Mouse (Mus musculus) megakaryocyte progenitor cell, adult 5-6 weeks (primary cell): ENCODE data around the gene Hba-x. TPM values are rescaled to one million over a fixed set of nuclear protein-coding genes. Genes with fewer than 3 reads are reported as not detected.
"Not testable (repeated sequence)": the region's sequence is repeated elsewhere in the genome, so short reads cannot be mapped to it uniquely, and the experiment has no call there.

ENCODE experiments used
- ATAC-seq: replicated peaks from 2 replicates; pipeline ENCODE4 v1.8.0; 2016; ENCODE audit warnings: mild to moderate bottlenecking, moderate TSS enrichment, inconsistent platforms; ENCODE audit not compliant: poor library complexity
- total RNA-seq, 2 experiments: library from RNA; stranded (forward) in 1 of 2; stranded (reverse) in 1 of 2; fragments of 157-497, 149-512 nt in 1 of 2; fragments of 200-1000 nt in 1 of 2; gene quantifications; 2 replicates each; pipeline versions ENCODE4 v1.2.3 to v1.2.4; 2015 to 2017

Hba-x gene
- total RNA-seq, 2 experiments from 2014 or later = not detected

- no peak for ATAC-seq
Measured at GRCm38 (mm10) chr11:32248350-32248749, 27.9 kb upstream of the Hba-x start.

- ATAC-seq = peak; percentile 82
Measured at GRCm38 (mm10) chr11:32250880-32251763, 25.1 kb upstream of the Hba-x start.

DNA sequence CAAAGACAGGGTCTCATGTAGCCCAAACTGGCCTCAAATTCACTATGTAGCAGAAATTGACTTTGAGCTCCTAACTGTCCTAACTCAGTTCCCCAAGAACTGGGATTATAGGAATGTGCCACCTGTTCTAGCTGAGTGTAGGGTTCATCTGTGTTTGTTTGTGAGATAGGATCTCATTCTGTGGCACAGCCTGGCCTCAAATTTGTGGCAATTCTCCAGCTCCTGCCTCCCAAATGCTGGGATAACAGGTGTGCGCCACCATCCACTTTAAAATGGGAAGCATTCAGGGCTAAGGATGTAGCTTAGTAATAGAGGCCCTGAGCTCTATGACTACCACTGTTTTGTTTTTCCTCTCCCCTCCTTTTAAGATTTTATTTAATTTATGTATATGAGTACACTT lies 23.1 kb upstream of the Hba-x start:
- ATAC-seq = no peak

DNA sequence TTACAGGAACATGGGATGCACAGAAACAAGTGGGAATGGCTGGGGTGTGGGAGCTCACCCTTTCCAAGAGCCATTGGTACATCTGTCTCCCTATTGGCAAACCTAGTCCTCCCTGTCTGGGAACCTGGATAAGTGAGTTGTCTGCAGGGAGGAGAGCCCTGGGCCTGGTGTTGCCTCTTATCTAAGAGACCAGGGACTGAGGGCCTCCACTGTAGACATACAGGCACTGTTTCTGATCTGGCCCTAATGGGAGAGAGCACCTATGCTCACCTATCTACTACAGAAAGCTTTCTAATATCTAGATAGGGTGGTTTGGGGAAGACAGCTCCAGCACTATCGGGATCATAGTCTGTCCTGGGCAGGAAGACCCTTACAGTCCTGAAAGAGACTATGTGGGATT lies 20.1 kb upstream of the Hba-x start:
- ATAC-seq = peak; percentile 90

DNA sequence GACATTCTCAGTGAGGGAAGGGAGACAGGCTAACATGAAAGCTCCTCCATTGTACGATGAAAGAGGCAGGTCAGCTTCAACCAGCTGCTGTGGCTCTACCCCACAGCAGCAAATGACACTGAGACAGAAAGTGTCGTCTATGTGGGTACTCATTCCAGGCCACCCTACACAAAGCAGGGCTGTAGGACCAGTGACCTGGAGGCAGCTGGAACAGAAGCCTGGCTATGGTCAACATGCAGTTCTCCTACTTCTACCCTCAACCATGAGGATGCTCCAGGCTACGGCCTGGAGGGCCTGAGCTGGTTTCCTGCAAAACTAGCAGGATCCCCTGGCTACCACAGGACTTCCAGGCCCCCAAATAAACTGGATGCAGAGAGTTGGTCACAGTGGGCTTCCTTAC lies 19.6 kb upstream of the Hba-x start:
- no peak for ATAC-seq

DNA sequence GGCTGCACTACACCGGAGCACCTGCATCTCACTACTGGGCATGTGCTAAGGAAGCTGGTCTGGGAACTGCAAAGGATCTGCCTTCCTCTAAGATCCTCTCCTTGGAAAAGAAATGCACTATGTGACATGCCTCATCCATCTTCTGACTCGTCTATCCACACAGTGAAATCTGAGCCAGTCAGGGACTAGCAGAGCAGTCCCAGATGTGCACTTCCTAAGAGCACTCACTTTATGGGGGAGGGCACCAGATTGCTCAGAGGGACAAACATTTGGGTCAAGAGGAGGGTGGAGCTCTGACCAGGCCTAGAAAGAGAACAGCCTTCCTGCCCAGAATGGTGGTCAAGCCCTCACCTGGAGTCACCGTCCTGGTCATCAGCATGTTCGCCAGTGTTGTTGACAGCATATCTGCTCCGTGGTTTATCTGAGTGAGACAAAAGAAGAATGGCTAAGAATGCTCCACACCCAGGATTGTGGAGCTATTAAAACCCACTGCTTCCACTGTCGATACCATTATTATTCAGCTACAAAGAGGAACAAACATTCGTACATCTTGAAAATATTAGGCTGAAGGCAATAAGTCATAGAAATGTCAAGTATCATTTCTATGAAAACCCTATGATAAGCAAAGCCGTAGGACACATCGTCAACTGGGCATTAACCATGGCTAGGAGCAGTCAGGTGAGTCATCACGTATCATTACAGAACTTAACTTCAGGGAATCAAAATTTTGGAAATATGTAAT lies 13.4 kb upstream of the Hba-x start:
- ATAC-seq = no peak

- ATAC-seq = peak; percentile 63
Measured at GRCm38 (mm10) chr11:32265117-32265738, 11.0 kb upstream of the Hba-x start.

- ATAC-seq = no peak
Measured at GRCm38 (mm10) chr11:32266194-32266593, 10.0 kb upstream of the Hba-x start.

GRCm38 (mm10) chr11:32266776-32267175 lies 9.4 kb upstream of the Hba-x start:
- ATAC-seq = no peak

GRCm38 (mm10) chr11:32267188-32267884 lies 8.9 kb upstream of the Hba-x start, which contains the start of gene Nprl3:
Nprl3 (minus strand) TSS chr11:32267707.
- peak; percentile 77 for ATAC-seq

DNA sequence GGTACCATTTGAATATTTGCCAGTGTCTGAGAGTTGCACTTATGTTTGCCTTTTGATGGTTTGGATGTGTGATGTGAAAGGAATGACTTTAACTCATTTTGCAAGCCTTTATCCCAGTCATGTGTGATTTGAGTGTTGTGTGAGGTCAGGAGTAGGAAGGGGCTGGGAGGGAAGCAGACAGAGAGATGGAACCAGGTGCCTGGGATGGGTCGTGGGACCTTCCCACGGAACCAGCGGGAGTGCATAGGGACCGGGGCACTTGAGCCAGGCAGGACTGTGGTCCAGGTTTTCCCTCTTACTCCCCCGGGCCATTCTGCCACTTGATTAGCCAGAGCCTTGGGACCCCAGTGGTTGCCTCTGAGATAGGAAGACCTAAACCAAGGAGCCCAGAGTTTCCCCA lies 8.2 kb upstream of the Hba-x start:
- no peak for ATAC-seq

DNA sequence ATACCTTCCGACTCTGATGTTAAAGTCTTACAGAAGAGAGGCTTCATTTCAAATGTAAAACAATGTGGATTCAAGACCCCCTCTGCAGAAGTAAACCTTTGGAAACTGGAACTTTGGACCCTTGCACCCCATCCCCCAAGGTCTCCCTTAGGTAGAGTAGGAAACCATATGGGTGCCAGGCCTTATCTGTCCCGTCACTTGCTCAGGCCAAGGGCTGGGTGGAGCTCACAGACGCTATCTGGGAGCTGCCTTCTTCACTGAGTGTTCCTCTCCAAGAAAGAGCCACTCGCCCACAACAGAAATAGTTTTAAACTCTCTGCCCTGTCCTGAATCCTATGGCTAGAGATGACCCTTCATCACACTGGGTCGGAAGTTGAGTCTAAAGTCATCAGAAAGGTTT lies 7.2 kb upstream of the Hba-x start:
- peak; percentile 63 for ATAC-seq

- ATAC-seq = no peak
Measured at GRCm38 (mm10) chr11:32271178-32271577, 5.0 kb upstream of the Hba-x start.

- ATAC-seq = no peak
Measured at GRCm38 (mm10) chr11:32277736-32278457, 1.7 kb downstream of the Hba-x start.

- no peak for ATAC-seq
Measured at GRCm38 (mm10) chr11:32278458-32278957, 2.3 kb downstream of the Hba-x start.

- ATAC-seq = no peak
Measured at GRCm38 (mm10) chr11:32280646-32281045, 4.4 kb downstream of the Hba-x start.

GRCm38 (mm10) chr11:32281416-32282144 lies 5.4 kb downstream of the Hba-x start:
- no peak for ATAC-seq

- peak; percentile 78 for ATAC-seq
Measured at GRCm38 (mm10) chr11:32283091-32283777, 7.0 kb downstream of the Hba-x start, which contains the start of gene Hba-a1. Hba-a1 (plus strand) TSS chr11:32283511.

GRCm38 (mm10) chr11:32284582-32284981 lies 8.4 kb downstream of the Hba-x start:
- not testable (repeated sequence) for ATAC-seq
